Mouse (Mus musculus) frontal cortex, adult 2 months (tissue): Measurements from ENCODE around the gene Mrpl57. TPM values are rescaled to one million over a fixed set of nuclear protein-coding genes. Genes with fewer than 3 reads are reported as not detected.
A peak's percentile ranks its signal among the peaks of the same experiment; 100 is the strongest.

Experiments used
- DNase-seq, 2 experiments: peaks; one replicate each; pipeline ENCODE4 v3.0.0; 2022; ENCODE audit warnings: low spot score in 1 of 2; ENCODE audit errors: extremely low spot score in 1 of 2
- polyA plus RNA-seq: library from polyadenylated mRNA; depleted of rRNA; stranded (reverse); fragments of >200 nt; gene quantifications from 2 replicates; pipeline ENCODE4 v1.2.3, GENCODE M21; 2012; rRNA removed

Mrpl57 gene
- polyA plus RNA-seq, 1 experiment: 64.8 TPM

DNA sequence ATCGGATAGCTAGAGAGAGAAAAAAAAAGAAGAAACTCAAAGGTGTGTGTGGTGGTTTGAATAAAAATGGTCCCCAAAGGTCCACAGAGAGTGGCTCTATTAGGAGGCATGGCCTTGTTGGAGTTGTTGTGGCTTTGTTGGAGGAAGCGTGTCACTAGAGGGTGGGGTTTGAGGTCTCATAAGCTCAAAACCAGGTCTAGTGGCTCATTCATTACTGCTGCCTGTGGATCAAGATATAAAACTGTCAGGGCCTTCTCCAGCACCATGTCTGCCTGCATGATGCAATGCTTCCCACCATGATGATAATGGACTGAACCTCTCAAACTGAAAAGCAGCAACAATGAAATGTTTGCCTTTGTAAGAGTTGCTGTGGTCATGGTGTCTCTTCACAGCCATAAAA lies 32.6 kb downstream of the Mrpl57 start:
- DNase-seq: no peak

DNA sequence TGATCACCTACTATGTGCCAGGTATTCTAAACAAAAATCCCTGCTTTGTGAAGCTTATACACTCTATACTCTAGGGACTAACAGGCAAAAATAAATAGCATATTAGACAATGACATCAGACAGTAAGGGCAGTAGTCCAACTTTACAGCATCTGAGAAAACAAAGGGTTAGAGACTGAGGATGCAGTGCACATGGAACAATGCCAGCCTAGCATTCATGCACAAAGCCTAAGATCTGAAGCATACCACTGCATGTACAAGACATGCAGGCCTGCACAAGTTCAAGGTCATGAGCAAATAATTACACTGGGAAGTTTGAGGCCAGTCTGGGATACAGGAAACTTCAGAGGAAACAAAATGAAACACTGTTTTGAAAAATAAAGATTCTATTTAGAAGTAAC lies 33.5 kb downstream of the Mrpl57 start:
- no peak for DNase-seq

GRCm38 (mm10) chr14:57861987-57862412 lies 36.0 kb downstream of the Mrpl57 start:
- DNase-seq: no peak

- no peak for DNase-seq
These were observed 37.1 kb downstream of the Mrpl57 start for GRCm38 (mm10) chr14:57863129-57863528.

- DNase-seq: no peak
These were observed 39.2 kb downstream of the Mrpl57 start for GRCm38 (mm10) chr14:57865256-57865655.

GRCm38 (mm10) chr14:57866676-57867276 lies 40.7 kb downstream of the Mrpl57 start:
- peak in 1 of 2 experiments; percentile 52 for DNase-seq

DNA sequence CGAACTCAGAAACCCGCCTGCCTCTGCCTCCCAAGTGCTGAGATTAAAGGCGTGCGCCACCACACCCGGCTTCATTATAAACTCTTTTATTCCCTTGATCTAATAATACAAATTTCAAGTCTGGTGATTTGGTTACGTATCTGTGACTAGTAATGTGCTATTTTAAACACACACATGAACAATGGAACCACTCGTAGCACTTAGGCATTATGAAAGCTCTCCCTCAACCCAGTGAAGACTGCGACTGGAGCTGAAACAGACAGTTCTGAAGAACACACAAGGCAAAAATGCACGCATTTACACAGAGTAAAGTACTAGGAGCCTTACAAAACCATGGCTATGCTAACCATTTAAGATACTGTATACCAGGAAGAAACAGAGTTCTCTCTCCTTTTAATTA lies 51.9 kb downstream of the Mrpl57 start:
- DNase-seq: no peak

Other genes with a start within 250 kb of the Mrpl57 start
- 6.8 and 8.0 TPM in 2 replicates for gene Xpo4, start 160.8 kb upstream of the Mrpl57 start, polyA plus RNA-seq
- gene Gm49361, start 80.1 kb upstream of the Mrpl57 start, polyA plus RNA-seq: not detected in 2 replicates
- gene Lats2, start 67.8 kb upstream of the Mrpl57 start, polyA plus RNA-seq: 14.7 and 15.3 TPM in 2 replicates
- 26.4 and 42.7 TPM in 2 replicates for gene Sap18, start 28.1 kb upstream of the Mrpl57 start, polyA plus RNA-seq
- 0.50 and 0.67 TPM in 2 replicates for gene Ska3, start within 50 bp of the Mrpl57 start, polyA plus RNA-seq
- gene Zdhhc20, start 64.0 kb downstream of the Mrpl57 start, polyA plus RNA-seq: 26.9 and 30.9 TPM in 2 replicates
- gene Micu2, start 173.0 kb downstream of the Mrpl57 start, polyA plus RNA-seq: 22.5 and 25.9 TPM in 2 replicates
- 20.5 and 21.9 TPM in 2 replicates for gene Fgf9, start 244.3 kb downstream of the Mrpl57 start, polyA plus RNA-seq